Mouse (Mus musculus) lung, postnatal 14 days (tissue): Measurements from ENCODE around the gene Snai3.

Experiments used
- DNase-seq: peaks from one replicate; pipeline ENCODE4 v3.0.0; 2021

Gene Snai3

DNA sequence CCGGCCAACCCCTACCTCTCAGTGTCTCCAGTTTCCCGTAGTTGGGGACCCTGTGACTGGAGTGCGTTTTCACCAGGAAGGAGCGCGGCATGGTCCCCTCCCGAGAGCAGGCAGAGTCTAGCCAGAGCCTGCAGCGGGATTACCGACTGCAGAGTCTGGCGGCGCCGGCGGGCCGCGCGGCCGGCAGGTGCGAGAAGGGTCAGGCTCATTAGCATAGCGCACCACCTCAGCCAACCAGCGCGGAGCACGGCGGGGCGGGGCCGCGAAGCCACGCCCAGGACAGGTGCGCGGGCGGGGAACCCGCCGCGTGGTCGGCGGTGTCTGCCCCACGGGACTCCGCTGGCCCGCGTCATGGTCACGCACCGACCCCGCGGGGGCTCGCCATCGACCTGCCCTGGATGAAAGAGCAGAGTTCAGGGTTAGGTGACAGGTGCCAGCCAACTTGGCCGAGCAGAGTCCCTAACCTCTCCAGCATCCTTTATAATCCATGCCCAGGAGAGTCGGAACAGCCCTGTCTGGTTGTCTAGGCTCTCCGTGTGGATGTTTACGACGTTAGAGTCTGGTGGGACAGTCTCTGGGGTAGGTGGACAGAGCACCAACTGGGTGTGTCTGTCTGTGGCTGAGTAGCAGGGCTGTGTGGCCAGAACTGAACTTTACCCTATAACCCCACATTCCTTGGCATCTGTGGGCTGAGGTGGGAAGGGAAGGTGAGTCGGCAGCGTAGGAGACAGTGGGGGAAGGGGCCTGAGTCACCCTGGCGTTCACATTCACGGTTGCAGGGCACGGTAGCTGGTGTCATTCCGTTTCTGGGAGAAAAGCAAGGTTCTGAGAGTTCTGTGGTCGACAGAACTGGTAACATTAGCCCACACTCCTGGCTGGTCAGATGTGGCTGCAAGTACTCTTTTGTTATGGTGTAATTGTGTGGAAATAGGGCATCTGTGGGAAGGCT lies at the start of gene Snai3:
TSS of gene Snai3 (minus strand) at position 210 of the 949 bp plus-strand sequence.
- DNase-seq: peak; percentile 68

DNA sequence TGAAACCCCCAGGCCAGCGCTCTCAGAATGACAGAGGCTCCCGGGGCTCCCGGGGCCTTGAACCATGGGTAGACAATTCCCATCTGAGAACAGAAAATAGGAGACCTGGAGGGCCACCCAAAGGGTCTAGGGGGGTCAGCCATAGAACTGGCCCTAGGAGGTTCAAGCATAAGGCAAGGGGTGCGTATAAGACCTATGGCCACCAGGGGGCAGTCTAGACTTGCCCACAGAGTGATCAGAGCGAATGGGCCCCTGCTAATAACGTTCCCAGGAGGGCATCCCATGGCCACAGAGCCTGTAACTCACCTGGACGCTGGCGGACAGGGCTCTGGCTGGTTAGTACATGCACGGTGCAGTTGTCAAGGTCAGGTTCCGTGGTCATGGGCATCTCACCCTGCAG lies 40.3 kb upstream of the Snai3 start:
- DNase-seq: peak; percentile 88

DNA sequence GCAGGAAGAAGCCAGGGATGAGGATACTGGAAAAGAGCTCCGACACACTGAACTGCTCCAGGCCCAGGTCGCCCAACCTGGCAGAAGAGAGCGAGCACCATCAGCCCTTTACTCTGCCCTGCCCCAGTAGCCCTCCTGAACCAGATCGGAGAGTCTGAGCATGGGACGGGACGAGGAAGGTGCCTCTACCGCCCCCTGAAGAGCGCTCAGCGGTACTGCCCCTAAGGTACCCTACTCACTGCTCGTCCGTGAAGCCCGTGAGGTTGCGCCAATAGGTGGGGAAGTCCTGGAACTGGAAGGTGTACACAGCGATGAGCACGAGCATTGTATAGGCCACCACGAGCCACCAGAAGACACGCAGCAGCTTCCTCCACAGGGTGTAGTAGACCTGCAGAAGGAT lies 37.4 kb upstream of the Snai3 start:
- DNase-seq: no peak

DNA sequence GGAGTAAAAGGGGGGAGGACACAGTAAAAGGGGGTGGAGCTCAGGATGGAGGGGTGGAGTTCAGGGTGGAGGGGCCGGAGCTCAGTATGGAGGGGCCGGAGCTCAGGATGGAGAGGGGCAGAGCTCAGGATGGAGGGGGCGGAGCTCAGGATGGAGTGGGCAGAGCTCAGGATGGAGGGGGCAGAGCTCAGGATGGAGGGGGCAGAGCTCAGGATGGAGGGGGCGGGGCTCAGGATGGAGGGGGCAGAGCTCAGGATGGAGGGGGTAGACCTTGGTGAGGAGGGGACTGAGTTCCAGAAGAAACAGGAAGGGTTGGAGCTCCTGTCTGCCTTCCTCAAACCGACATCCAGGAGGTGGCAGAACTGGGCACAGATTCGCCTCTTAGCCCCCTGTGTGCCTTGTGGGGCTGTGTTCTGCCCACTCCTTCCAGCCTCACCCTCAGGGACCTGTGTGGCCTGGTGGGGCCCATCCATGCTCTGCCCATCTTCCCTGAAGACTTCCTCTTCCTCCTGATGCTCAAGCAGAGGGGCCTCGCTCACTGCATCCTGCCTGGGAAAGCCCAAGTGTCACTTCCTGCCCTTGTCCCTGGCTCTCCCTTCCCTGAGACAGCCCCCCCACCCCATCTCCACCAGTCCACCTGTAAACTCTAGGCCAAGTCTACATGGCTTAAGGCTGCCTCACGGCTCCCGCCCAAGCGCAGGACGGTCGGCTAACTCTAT lies 36.6 kb upstream of the Snai3 start:
- no peak for DNase-seq

DNA sequence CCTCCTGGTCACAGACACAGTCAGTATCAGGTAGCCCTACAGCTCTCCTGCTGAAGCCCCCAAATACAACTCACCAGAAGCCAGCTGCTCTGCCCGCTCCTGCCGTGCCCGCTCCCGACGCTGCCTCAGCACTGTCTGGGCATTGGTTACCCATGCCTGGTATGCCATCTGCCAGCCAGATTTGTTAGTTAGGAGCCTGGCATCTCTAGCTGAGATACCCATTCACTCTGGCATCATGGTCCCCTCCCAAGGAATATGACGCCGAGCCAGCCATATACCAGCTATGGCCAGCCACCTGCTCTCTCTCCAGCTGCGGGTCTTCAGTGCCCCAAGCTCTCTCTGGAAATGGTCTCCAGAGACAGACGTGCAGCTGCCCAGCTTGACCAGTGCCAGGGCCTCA lies 27.9 kb upstream of the Snai3 start:
- DNase-seq: no peak

DNA sequence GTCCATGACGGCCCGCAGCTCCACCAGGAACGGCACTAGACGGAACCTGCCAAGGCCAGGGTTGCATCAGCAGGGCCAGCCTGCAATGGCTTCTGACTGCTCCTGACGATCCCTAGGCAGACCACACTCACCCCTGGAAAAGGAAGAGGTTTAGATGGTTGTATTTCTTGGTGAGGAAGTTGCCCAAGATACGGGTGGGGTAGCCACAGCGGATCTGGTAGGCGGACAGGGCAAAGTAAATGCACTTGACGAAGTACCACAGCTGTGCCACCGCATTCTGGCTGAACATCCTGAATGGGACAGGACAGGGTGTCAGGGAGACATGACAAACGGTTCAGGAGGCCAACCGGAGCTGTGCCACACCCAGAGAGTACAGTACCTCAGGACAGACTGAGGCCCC lies 24.3 kb upstream of the Snai3 start:
- DNase-seq: no peak

DNA sequence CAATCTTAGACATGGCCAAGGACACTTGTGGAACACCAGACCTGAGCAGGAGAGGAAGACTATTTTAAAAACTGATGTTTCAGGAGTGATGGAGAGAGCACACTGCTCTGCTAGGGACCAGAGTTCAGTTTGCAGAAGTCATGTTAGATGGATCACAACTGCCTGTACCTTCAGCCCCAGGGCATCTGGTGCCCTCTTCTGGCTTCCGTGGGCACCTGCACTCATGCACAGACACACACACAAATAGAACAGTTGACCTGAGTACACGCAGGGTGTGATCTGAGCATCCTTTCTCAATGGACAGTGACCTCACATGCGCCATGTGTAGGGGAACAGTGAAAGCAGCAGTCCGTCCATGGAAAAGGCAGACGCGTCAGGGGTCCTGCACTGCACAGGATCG lies 23.3 kb upstream of the Snai3 start:
- no peak for DNase-seq

DNA sequence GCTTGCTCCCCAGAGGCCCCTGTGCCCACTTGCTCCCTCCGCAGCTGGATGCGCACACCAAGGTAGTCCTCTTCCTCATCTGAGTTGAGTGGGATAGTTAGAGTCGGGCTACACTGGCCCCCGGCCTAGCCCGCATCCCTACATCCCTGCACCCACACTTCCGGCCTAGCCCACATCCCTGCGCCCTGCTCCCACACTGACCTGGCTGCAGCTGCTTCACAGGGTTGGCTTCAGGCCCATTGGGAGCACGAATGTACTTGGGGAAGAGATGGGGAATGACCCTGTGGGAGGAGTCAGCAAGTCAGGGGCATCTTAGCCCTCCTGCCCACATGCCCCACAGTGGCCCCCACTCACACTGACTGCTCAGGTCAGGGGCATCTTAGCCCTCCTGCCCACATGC lies 21.9 kb upstream of the Snai3 start:
- no peak for DNase-seq

DNA sequence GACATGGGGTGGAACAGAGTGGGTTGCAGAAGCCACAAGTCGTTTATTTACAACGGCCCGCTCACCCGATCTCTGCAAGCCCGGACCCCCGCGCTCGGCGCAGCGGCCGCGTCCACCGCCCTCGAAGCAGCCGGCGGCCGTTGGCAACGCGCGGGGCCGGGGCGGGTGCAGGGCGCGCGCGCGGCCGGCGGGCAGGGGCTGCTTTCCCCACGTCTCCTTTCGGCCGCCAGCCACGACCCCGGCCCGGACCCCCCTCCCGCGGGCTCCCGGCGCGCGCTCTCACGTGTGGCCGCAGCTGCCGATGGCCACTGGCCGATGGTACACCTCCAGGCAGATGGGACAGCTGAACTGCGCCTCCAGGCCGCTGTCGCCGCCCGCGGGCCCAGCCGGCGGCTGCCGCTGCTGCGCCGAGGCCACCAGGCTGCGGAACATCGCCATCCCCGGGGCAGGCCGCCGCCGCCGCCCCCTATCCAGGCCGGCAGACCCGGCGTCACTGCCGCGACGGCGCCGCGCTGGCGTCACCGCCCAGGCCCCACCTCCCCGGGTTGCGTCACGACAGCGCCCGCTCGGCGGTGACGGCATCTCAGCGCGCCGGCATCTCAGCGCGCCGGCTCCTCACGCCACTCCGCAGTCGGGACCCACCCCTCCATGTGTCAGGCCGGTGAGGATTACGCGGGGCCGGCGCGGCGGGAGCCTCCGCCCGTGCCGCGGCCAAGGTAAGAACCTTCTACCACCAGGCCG lies 15.2 kb upstream of the Snai3 start, which contains the start of the genes Rnf166 and Ctu2:
TSS of gene Rnf166 (minus strand) at position 485 of the 741 bp plus-strand sequence.
TSS of gene Ctu2 (plus strand) at position 564 of the 741 bp plus-strand sequence.
- DNase-seq: peak; percentile 95

DNA sequence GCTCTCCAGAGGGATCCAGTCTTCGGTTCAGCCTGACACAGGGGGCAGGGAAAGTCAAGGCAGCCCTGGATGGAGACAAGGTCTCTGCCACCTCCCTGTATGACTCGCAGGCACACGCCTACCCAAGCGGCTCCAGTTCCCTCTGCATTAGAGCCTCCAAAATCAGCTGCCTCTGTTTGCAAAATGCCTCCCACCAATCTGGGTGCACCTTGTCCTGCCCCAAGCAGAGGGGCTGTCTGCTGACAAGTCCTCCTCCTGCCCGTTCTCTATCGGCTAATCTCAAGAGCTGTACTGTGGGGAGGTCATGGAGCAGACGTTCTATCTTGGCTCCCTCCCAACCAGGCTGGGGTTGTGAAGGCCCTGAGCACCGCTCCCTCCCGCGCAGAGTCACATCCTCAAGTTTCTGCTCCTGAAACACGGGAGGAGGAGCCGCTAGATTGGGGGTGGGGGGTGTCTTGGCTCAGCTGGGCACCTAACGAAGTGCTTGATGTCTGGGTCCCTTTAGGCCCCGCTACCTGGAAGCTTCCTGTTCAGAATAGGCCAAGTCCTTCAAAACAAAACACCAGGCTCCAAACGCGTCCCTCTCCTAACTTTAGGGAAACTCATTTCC lies 14.5 kb upstream of the Snai3 start:
- peak; percentile 40 for DNase-seq

DNA sequence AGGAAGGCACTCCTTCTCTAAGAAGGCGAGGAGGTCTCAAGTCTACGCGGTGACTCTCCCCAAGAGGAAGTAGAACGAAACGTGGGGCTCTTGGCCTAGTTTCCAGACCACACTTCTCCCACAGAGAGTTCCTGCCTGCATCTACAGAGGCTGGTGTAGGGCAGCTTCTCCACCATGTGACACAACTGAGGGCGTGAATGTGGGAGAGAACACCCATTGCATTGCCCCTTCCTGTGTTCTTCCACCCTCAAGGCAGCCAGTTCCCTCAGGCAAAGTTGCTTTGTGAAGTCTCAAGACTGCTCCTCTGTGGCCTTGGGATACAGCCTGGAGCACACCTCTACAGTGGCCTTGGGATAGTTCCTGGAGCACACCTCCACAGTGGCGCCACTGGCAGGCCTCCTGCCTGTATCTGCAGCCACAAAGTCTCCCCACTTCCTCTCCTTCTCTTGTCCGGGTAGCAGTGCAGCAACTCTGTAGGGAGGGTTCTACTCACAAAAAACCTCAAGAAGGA lies 13.4 kb upstream of the Snai3 start:
- DNase-seq: no peak

DNA sequence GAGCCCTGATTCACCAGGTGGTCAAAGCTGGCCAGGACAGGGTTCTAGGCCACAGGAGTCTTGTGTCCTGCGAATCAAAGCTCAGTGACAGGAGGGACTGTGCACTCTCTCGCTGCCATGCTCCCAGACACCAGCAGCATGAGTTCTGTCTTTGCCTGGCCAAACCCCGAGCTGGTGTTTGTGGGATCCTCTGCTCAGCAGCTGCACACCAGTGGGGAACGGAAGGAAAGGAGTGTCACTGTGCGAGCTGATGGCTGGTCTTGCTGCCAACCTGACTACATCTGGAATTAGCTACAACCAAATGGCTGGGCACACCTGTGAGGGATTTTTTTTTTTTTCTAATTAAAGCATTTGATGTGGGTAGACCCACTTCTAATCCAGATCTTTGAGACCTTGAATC lies 10.2 kb upstream of the Snai3 start:
- DNase-seq: no peak

DNA sequence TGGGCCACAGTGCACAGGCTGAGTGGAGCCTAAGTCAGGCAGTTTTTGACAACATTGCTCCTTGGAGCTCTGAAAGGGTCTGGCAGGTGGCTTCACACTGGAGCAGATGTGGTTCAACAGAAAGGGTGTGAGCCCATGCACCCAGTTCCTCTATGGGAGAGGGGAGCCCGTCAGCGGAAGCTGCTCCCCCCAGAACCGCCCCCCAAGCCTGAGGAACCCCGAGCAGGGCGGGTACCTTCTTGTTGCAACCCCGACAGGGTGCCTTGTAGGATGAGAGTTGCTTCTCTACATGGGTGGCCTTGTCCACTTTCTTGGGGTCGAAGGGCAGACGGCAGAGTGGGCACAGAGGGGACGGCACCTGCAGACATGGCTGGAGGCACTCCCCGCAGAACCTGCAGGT lies 9.4 kb upstream of the Snai3 start:
- no peak for DNase-seq

DNA sequence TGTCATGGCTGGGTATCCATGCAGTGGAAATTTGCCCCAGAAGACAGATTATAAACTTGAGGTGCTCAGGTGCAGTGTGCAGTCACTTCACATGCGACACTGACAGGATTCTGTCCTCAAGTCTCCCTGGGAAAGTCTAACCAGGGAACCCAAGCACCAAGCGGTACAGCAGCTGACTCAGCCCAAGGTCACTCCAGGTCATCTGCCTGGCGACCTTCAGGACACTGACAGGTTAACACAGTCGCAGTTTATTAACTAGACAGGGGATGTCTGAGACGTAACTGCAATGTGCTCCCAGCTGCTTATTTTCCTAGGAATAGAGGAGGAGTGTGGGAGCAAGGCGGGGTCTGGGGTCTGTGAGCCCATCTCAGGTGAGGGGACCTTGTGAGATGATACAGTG lies 8.9 kb upstream of the Snai3 start:
- no peak for DNase-seq

DNA sequence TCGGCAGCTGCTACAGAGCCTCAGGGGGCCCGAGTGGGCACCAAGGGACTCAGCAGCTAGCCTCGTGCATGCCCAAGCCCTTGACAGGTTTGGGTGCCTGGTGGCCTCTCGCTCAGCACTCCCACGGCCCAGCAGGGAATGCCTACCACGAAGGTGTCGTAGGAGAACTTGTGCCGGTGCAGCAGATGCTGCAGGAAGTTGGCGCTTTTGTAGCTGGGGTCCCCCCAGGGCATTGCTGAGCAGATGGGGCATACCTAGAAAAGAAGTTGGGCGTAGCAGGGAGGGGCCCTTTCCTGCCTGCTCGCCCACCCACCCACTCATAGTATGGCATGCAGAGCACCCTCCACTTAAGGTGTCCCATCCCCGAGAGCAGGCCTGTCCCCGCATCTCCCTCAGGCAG lies 7.3 kb upstream of the Snai3 start:
- no peak for DNase-seq

DNA sequence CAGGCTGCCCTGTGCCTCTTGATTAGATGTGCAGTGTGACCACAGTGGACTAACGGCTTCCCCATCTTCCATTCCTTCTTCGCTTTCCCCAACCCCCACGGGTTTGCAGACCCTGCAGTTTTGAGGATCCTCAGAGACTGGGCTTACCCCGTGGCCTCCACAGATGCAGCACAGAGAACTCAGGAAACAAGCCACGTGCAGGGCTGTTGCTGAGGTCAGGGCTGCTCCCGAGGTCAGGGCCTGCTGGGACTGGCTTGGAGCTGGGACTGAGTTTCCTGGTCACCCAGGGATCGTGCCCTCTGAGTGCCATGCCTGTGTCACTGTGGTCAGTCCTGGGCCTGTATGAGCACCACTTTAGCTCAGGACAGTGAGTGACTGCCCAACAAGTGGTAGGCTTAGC lies 4.5 kb upstream of the Snai3 start:
- DNase-seq: no peak

DNA sequence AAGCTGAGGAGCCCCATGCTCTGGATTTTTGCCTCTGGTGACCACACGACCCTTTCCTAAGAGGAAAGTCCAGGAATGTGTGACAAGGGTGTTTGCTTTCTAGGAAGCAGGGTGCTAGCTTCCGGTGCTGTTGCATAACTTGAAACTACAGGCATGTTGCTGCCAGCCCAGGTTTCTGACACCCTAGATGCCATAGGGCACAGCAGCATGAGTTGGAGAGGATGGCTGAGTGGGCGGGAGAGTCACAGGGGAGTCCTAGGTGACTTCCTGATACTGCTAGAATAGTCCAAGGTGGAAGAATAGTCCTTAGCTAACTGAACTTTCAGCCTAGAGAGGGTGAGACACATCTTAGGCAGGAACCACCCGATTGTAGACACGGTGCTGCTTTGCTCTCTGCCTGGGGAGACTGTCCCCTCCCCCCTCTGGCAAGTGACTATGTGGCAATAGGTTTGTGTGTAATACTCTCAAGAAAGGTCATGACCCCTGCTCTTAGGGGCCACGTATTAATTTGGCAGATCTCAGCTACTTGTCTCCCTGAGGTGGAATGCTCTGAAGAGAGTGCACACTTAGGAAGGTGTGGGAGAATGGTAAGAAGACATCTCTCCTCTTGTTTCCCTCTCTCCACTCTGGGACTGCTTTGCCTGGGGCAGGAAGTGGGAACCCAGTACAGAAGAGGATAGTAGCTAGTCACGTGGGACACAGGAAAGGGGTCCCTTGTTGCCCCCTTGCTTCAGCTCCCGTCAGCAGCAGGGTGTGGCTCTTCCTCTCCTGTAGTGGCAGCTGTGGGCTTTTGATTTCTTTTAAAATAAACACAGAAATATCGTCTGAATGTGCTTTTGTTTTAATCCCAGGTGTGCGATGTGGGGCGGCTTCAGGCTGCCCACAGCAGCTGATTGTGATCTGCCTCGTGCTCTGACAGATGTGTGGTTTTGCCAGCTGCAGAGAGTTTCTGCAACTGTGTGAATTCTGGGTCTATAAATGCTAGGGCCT lies 3.4 kb upstream of the Snai3 start:
- peak; percentile 32 for DNase-seq

DNA sequence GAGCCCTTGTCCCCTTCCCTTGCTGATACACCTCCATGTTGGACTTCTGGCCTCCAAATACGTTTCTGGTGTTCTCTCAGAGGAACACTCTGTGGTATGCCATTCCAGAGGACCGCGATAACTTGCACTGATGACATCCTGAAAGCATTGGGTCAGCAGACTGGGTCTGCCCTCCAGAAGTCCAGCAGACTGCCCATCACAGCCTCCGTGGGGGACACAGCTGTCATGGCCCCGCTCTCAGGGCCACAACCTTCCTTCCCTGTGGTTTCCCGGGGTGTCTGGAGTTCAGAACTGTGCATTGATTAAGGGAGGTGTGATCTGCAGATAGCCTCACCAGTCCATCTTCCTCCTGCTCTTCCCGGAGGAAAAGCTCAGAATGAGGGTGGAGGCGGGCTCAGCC lies 2.0 kb upstream of the Snai3 start:
- DNase-seq: no peak

DNA sequence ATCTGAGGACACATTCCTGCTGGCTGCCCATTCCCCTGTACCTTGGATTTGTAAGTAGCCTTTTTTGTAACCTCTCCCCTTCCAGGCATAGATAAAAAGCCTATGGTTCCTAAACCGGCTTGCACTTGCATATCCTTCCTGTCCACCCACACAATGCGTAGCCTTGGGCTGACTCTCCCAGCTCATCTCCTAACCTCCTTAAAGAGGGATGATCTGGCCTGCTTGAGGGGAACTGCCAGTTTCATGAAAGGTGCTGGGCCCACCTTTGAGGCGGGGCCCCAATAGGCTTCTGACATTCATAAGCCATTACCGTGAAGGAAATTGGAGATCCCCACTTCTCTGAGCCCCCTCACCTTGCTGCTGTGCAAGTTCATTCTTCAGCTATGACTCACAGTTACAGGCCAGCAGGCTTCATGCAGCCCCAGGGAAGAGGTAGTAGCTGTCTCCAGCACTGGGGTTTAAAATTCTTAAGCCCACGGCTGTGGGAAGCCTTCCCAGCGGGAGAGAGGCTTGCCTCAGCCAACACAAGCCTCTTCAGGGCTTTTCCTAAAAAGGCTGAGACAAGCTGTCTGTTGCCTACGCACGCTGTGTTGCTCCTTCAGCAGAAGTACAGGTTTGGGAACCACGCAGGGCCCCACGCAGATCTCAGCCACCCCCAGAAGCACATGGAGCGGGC lies 1.1 kb upstream of the Snai3 start:
- DNase-seq: no peak

DNA sequence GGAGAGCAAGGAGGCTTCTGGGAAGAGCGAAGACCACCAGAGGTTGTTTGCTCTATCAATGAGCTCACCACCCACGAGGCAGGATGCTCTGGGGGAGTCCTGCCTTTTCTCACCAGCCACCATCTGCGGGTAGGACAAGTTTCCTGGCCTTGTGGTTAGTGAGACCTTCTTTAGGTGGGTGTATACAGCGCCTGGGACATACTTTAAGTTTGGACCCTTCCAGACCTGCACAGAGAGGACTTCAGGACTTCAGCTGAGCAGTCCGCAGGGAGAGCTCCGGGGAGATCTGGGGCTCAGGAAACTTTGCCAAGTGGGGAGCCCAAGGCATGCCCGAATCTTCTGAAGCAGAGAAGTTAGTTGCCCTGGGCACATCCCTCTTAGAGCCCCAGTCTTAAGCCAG lies 543 bp downstream of the Snai3 start:
- DNase-seq: no peak
